Mouse (Mus musculus) erythroblast, embryonic 14.5 days (primary cell): ENCODE measurements around the gene Gabrr3. TPM values are rescaled to one million over a fixed set of nuclear protein-coding genes. Genes with fewer than 3 reads are reported as not detected.
"Not testable (repeated sequence)": the region's sequence is repeated elsewhere in the genome, so short reads cannot be mapped to it uniquely, and the experiment has no call there.

Experiments
- H3K27me3 ChIP-seq: 2 replicates; pipeline ENCODE4 v1.6.1; 2012; ENCODE audit warnings: inconsistent platforms; ENCODE audit not compliant: control insufficient read depth
- H3K36me3 ChIP-seq: 2 replicates; pipeline ENCODE4 v1.6.1; 2012; ENCODE audit warnings: mild to moderate bottlenecking, inconsistent platforms; ENCODE audit not compliant: control insufficient read depth
- H3K4me1 ChIP-seq: 2 replicates; pipeline ENCODE4 v1.6.1; 2012; ENCODE audit warnings: inconsistent platforms; ENCODE audit not compliant: control insufficient read depth
- H3K4me3 ChIP-seq: replicated peaks from 2 replicates; pipeline ENCODE3; 2012; ENCODE audit warnings: moderate library complexity, mild to moderate bottlenecking, inconsistent platforms
- H3K9me3 ChIP-seq: 2 replicates; pipeline ENCODE4 v1.6.1; 2012; ENCODE audit warnings: low read length, inconsistent platforms, mixed read lengths; ENCODE audit not compliant: control insufficient read depth
- GATA1 ChIP-seq: IDR thresholded peaks from 2 replicates; pipeline ENCODE4 v1.6.1; 2012; ENCODE audit warnings: low read length, inconsistent platforms, mixed read lengths
- TAL1 ChIP-seq: IDR thresholded peaks from 3 replicates; pipeline ENCODE4 v1.6.1; 2012; ENCODE audit warnings: low read length, inconsistent platforms, mixed read lengths
- polyA plus RNA-seq: library from polyadenylated mRNA; stranded (reverse); fragments of >175 nt; gene quantifications from 2 replicates; pipeline ENCODE4 v1.2.3, GENCODE M21; 2012

Gene Gabrr3
- polyA plus RNA-seq, 1 experiment: 0.01 TPM

GRCm38 (mm10) chr16:59420237-59420866, 13.2 kb downstream of the Gabrr3 start:
- TF ChIP-seq TAL1 (no peak), GATA1 (no peak)
- no peak overlapping the region for H3K4me3 ChIP-seq
- H3K36me3 ChIP-seq: no peaks in the 10 kb centered on the region
- H3K27me3 ChIP-seq: no peaks in the 10 kb centered on the region
- H3K4me1 ChIP-seq: no peaks in the 10 kb centered on the region
- H3K9me3 ChIP-seq: no peaks in the 10 kb centered on the region

DNA sequence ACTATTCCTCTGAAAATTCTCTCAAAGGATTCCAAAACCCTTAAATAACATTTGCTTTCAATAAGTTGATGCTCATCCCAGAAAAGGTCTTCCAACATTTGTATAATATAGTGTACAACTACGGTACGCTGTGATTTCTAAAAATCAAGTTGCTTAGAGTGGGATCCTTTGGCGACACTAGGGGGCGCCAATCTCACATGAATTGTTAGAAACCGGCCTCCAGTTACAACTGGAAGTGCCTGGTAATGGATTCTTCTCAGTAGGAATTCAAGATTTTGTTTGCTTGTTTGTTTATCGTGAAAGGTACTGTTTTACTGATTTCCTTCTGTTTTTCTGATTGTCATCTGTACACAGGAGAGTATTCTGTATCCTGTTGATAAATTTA, 13.7 kb downstream of the Gabrr3 start:
- no peaks in the 10 kb centered on the region for H3K4me1 ChIP-seq
- no peaks in the 10 kb centered on the region for H3K36me3 ChIP-seq
- no peaks in the 10 kb centered on the region for H3K9me3 ChIP-seq
- no peaks in the 10 kb centered on the region for H3K27me3 ChIP-seq
- H3K4me3 ChIP-seq: no peak overlapping the region
- TF ChIP-seq TAL1: no peak
- no peak for TF ChIP-seq GATA1

- Histone ChIP-seq H3K4me3 (no peak overlapping the region), H3K27me3 (no peaks in the 10 kb centered on the region), H3K9me3 (no peaks in the 10 kb centered on the region), H3K36me3 (no peaks in the 10 kb centered on the region), H3K4me1 (no peaks in the 10 kb centered on the region)
- no peak for TF ChIP-seq TAL1
- TF ChIP-seq GATA1: no peak
Measured at GRCm38 (mm10) chr16:59421571-59422345, 14.6 kb downstream of the Gabrr3 start.

- TF ChIP-seq TAL1 (no peak), GATA1 (no peak)
- peaks cover 2% of the 10 kb centered on the region; the same call in 1 of the 2 replicates for H3K9me3 ChIP-seq
- H3K27me3 ChIP-seq: no peaks in the 10 kb centered on the region
- no peaks in the 10 kb centered on the region for H3K36me3 ChIP-seq
- no peaks in the 10 kb centered on the region for H3K4me1 ChIP-seq
- H3K4me3 ChIP-seq: no peak overlapping the region
Measured at GRCm38 (mm10) chr16:59427960-59428359, 20.8 kb downstream of the Gabrr3 start.

DNA sequence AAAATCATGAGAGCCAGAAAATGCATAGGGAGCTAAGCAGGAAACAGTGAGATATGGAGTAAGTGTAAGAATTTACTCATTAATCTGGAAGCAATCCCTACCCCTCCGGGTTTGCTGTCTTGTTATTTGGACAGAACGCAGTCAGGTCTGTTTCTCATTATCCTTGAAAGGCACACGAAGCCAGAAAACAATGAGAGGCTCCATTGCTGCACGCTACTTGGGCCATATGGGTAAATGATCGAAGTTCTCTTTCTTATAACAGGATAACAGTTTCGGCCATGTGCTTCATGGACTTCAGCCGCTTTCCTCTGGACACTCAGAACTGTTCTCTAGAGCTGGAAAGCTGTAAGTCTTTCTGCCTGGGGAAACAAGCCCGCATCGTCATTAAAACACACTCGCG, 26.0 kb downstream of the Gabrr3 start:
- TF ChIP-seq GATA1 (no peak), TAL1 (no peak)
- H3K27me3 ChIP-seq: no peaks in the 10 kb centered on the region
- H3K4me1 ChIP-seq: no peaks in the 10 kb centered on the region

DNA sequence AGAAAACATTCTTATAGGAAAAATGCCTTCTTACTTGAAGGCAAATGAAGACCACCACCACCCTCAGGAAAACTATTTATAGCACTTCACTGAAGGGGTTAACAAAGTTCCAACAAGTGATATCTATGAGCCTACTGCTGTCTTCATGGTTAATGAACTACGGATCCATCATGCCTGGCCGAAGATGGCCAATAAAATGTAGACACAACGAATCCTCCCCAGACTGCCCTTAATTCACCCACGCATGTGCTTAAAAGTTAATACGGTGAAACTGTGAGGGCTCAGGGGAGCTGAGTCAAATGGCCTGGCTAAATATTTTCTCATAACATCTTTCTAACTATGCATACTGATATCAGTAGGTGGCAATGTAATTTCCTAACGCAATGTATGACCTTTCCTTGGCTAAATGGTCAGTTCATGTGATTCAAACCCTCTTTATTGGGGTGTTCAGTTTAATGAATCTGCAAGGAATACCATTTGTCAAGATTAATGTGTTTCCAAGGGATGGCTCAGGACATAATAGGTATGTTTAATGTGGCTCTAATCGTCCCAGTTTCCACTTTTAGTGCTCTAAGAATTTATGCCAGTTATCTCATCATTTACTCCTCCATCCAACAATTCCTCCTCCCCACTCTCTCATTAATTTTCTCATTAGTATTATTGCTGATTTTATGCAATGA, 37.9 kb downstream of the Gabrr3 start:
- no peak overlapping the region for H3K4me3 ChIP-seq
- H3K36me3 ChIP-seq: no peaks in the 10 kb centered on the region
- no peaks in the 10 kb centered on the region for H3K4me1 ChIP-seq
- H3K9me3 ChIP-seq: peaks cover 3% of the 10 kb centered on the region; the same call in 1 of the 2 replicates
- no peaks in the 10 kb centered on the region for H3K27me3 ChIP-seq
- TF ChIP-seq TAL1: no peak
- no peak for TF ChIP-seq GATA1

More for the DNA sequence above, 26.0 kb downstream of the Gabrr3 start:
- no peak overlapping the region for H3K4me3 ChIP-seq
- H3K9me3 ChIP-seq: peaks cover 2% of the 10 kb centered on the region; the same call in 1 of the 2 replicates
- H3K36me3 ChIP-seq: no peaks in the 10 kb centered on the region

GRCm38 (mm10) chr16:59448181-59448580, 41.0 kb downstream of the Gabrr3 start:
- no peaks in the 10 kb centered on the region for H3K36me3 ChIP-seq
- H3K9me3 ChIP-seq: peaks cover 3% of the 10 kb centered on the region; the same call in 1 of the 2 replicates
- TF ChIP-seq TAL1 (no peak), GATA1 (no peak)
- H3K4me3 ChIP-seq: no peak overlapping the region
- no peaks in the 10 kb centered on the region for H3K4me1 ChIP-seq
- H3K27me3 ChIP-seq: no peaks in the 10 kb centered on the region

DNA sequence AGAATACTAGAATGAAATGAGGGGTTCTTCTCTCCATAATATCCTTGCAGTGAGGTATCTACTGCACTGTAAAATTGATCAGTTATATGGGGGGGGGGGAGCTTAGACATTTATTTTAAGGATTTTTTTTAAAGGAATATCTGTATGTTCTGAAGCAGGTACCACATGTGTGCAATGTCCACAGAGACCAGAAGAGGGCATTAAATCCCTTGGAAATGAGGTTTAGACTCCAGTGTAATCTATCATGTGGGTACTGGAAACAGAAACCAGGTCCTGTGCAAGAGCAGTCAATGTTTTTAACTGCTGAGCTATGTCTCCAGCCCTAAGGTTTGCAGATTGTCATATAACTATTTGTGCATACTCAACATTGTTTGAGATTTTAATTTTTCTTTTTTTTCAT, 42.0 kb downstream of the Gabrr3 start:
- Histone ChIP-seq H3K36me3 (no peaks in the 10 kb centered on the region), H3K4me3 (no peak overlapping the region), H3K9me3 (peaks cover 3% of the 10 kb centered on the region; the same call in 1 of the 2 replicates), H3K27me3 (no peaks in the 10 kb centered on the region), H3K4me1 (no peaks in the 10 kb centered on the region)
- TF ChIP-seq GATA1: no peak
- no peak for TF ChIP-seq TAL1

DNA sequence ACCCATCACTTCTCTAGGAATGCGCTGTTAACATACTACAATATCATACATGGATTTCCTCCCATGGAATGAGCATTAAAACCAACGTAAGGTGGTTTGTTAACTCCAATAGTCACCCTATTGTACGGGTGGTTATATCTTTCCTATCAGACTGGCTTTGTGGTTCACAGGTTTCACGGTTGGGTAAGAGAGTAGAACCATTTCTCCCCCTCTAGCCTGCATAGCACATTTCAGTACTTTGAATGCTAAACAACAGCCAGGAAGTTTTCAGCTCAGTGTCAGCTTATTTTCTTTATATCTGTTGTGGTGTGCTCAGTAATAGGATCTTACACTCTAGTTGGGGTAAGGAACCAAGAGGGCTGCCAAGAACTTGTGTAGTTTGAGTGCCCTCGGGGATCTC, 44.7 kb downstream of the Gabrr3 start:
- Histone ChIP-seq H3K4me3 (no peak overlapping the region), H3K9me3 (peaks cover 3% of the 10 kb centered on the region; the same call in 1 of the 2 replicates), H3K27me3 (no peaks in the 10 kb centered on the region), H3K4me1 (no peaks in the 10 kb centered on the region), H3K36me3 (no peaks in the 10 kb centered on the region)
- TF ChIP-seq GATA1 (no peak), TAL1 (no peak)

DNA sequence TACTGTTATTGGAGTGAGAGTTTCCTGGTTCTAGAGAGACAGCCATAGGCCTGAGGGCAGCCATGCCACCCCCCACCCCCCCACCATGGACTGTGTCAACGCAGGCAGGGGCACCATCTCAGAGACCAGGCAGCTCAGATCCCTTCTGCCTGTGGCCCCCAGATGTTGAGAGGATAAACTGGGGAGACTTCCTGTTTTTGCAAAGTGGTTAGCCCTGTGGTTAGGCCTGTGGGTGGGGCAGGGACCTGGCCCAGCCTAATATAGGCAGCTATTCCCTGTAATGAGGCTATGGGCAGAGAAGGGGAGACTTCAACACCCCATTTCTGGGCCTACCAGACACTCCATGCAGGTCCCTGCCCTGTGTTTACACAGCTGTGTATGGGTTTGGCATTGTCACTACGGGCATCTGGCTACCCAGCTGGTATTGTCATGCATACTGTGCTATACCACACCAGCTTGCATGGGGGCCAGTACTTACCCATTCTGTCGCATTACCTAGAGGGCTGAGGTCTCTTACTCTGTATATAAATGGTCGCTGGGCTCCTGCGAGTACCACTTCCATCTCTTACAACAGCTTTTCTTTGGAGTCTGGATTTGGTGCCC, 52.2 kb downstream of the Gabrr3 start:
- not testable (repeated sequence) for H3K9me3 ChIP-seq, H3K27me3 ChIP-seq, H3K4me1 ChIP-seq, H3K36me3 ChIP-seq, H3K4me3 ChIP-seq
